Mouse (Mus musculus) gonadal fat pad, adult 2 months (tissue): ENCODE measurements around the gene Gm45233. TPM values are rescaled to one million over a fixed set of nuclear protein-coding genes. Genes with fewer than 3 reads are reported as not detected.

Experiments
- DNase-seq: peaks from one replicate; pipeline ENCODE4 v3.0.0-alpha.2; 2012; ENCODE audit warnings: low read depth
- polyA plus RNA-seq: library from polyadenylated mRNA; depleted of rRNA; stranded (reverse); fragments of >200 nt; gene quantifications from 2 replicates; pipeline ENCODE4 v1.2.3, GENCODE M21; 2012

Gm45233 gene
- polyA plus RNA-seq, 1 experiment, result 3.3 TPM

- no peak for DNase-seq
These were observed 4.3 kb downstream of the Gm45233 start for GRCm38 (mm10) chr7:43448246-43448645.

- DNase-seq, result no peak
These were observed 5.9 kb downstream of the Gm45233 start for GRCm38 (mm10) chr7:43449811-43450210.

GRCm38 (mm10) chr7:43451726-43452125, 7.8 kb downstream of the Gm45233 start:
- DNase-seq, result no peak

- no peak for DNase-seq
These were observed 8.7 kb downstream of the Gm45233 start for GRCm38 (mm10) chr7:43452609-43453008.

GRCm38 (mm10) chr7:43453599-43454355, 9.8 kb downstream of the Gm45233 start:
- peak; percentile 71 for DNase-seq

GRCm38 (mm10) chr7:43454371-43454770, 10.4 kb downstream of the Gm45233 start:
- DNase-seq, result no peak

- no peak for DNase-seq
These were observed 18.9 kb downstream of the Gm45233 start, which contains the start of gene Vsig10l for GRCm38 (mm10) chr7:43462851-43463250. TSS of gene Vsig10l (plus strand) at chr7:43463151.

- no peak for DNase-seq
These were observed 20.0 kb downstream of the Gm45233 start for GRCm38 (mm10) chr7:43463976-43464375.

GRCm38 (mm10) chr7:43464864-43465343, 21.0 kb downstream of the Gm45233 start:
- DNase-seq, result no peak

GRCm38 (mm10) chr7:43465344-43466098, 21.6 kb downstream of the Gm45233 start:
- peak; percentile 49 for DNase-seq

- no peak for DNase-seq
These were observed 22.3 kb downstream of the Gm45233 start for GRCm38 (mm10) chr7:43466099-43466694.

- DNase-seq, result no peak
These were observed 26.4 kb downstream of the Gm45233 start for GRCm38 (mm10) chr7:43470373-43470772.

GRCm38 (mm10) chr7:43475706-43476105, 31.8 kb downstream of the Gm45233 start:
- DNase-seq, result no peak

GRCm38 (mm10) chr7:43476376-43476775, 32.4 kb downstream of the Gm45233 start:
- no peak for DNase-seq

GRCm38 (mm10) chr7:43481191-43481590, 37.3 kb downstream of the Gm45233 start:
- no peak for DNase-seq

- no peak for DNase-seq
These were observed 38.3 kb downstream of the Gm45233 start for GRCm38 (mm10) chr7:43482090-43482716.

GRCm38 (mm10) chr7:43483236-43483635, 39.3 kb downstream of the Gm45233 start:
- no peak for DNase-seq

GRCm38 (mm10) chr7:43488646-43489045, 44.7 kb downstream of the Gm45233 start:
- no peak for DNase-seq

- no peak for DNase-seq
These were observed 45.8 kb downstream of the Gm45233 start, which contains the start of gene Iglon5 for GRCm38 (mm10) chr7:43489631-43490125. TSS of gene Iglon5 (minus strand) at chr7:43490075.

- no peak for DNase-seq
These were observed 46.3 kb downstream of the Gm45233 start for GRCm38 (mm10) chr7:43490182-43490584.

- DNase-seq, result no peak
These were observed 46.9 kb downstream of the Gm45233 start for GRCm38 (mm10) chr7:43490861-43491260.
